ENCODE assay signal across 25 mouse cellular contexts in the genomic region with DNA sequence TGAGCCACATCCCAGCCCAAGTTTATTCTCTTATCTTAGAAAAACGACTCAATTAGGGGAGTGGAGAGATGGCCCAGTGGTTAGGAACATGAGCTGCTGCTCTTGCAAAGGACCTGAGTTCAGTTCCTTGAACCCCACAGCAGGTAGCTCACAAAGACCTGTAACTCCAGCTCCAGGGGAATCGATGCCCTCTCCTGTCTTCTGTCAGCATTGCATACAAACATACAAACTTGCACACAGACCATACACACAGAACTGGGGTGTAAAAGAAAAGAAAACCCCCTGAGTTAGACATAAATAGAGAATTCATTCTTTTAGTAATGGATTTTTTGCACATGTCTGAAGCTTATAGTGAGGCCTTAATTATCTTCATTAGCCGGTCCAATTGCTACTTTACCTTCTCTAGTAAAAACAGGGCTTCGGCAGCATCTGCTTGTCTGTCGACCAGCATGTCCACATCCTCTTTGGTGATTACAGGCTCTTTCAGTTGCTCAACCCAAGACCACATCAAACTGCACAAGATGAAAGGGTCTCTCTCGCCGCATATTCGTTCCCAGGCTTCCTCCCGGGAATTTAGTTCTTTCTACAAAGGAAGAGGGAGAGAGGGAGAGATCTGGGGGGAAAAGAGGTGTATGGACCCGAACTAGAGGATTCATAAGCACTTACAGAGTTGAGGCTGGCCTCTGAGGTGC. TPM values are rescaled to one million over a fixed set of nuclear protein-coding genes. Genes with fewer than 3 reads are reported as not detected.
A peak's percentile ranks its signal among the peaks of the same experiment; 100 is the strongest.
DNase-seq lines count a peak whose midpoint lies in the region; ATAC-seq and TF ChIP-seq lines count a peak whose summit lies in the region.
"Had no signal": no experiment of that assay in that cellular context is flagged by ENCODE, and none has a peak within 500 bp of the region (broad histone marks: within the 10 kb centered on the region; RNA-seq: fewer than 3 reads in every experiment).

No protein-coding gene starts in this region.

- peaks cover 8% of the 10 kb centered on the region for H3K4me1 ChIP-seq in heart, embryonic 12.5 days (replicated peaks)
- H3K4me1 ChIP-seq: embryonic facial prominence, embryonic 10.5 days; forebrain, embryonic 15.5 days; limb, embryonic 13.5 days; liver, embryonic 15.5 days; neural tube, embryonic 12.5 days had no signal

- DNase-seq in heart, adult 11 months: peak; percentile 33
- DNase-seq in left cerebral cortex, adult 2 months (ENCODE audit: extremely low spot score in 1 of 2, low spot score in 2 of 2): no peak
- no peak for DNase-seq in left cerebral cortex, adult 9 months (ENCODE audit: low spot score in 2 of 2)
- peak; percentile 26 for DNase-seq in A20 (ENCODE audit: low read depth, low spot score)
- no peak for DNase-seq in urinary bladder, adult 18-20 months (ENCODE audit: low spot score in 2 of 2)
- DNase-seq: adrenal gland, postnatal 25 days; cerebellum, adult 9-10 months; gastrocnemius, postnatal 14 days; heart, postnatal 4 days; lung, postnatal 14 days; midbrain, embryonic 14.5 days; retina, postnatal 1 day; right cerebral cortex, postnatal 25 days; spleen, adult 18-20 months; thymus, postnatal 36 days had no signal

- intact Hi-C loops in left cerebral cortex, adult 2 months (cut with DNase I): no loop called here

- no peaks in the 10 kb centered on the region for H3K9me3 ChIP-seq in heart, embryonic 12.5 days (replicated peaks)
- H3K9me3 ChIP-seq: embryonic facial prominence, embryonic 10.5 days; forebrain, embryonic 15.5 days; limb, embryonic 13.5 days; liver, embryonic 15.5 days; megakaryocyte, embryonic 14.5 days; neural tube, embryonic 12.5 days had no signal

- peaks cover 5% of the 10 kb centered on the region for H3K36me3 ChIP-seq in heart, embryonic 12.5 days
- H3K36me3 ChIP-seq: liver, embryonic 15.5 days had no signal

- WGBS in heart, embryonic 12.5 days: 67% methylated on average over 10 of the region's 10 CpGs

- no peak overlapping the region for H3K9ac ChIP-seq in heart, embryonic 12.5 days
- H3K9ac ChIP-seq: forebrain, embryonic 15.5 days; hindbrain, embryonic 14.5 days; limb, embryonic 13.5 days; liver, embryonic 15.5 days; neural tube, embryonic 12.5 days had no signal

- H3K4me2 ChIP-seq in heart, embryonic 12.5 days: no peak overlapping the region
- H3K4me2 ChIP-seq: forebrain, embryonic 15.5 days; hindbrain, embryonic 14.5 days; limb, embryonic 13.5 days; liver, embryonic 15.5 days; neural tube, embryonic 12.5 days had no signal

- peak; percentile 22 for TF ChIP-seq CTCF in left cerebral cortex, adult 2 months (IDR thresholded peaks at IDR 0.05)

- no peak overlapping the region for H3K27ac ChIP-seq in heart, embryonic 12.5 days (ENCODE audit: poor library complexity, severe bottlenecking)
- no peak overlapping the region for H3K27ac ChIP-seq in left cerebral cortex, adult 2 months
- H3K27ac ChIP-seq: embryonic facial prominence, embryonic 10.5 days; forebrain, embryonic 15.5 days; hindbrain, embryonic 14.5 days; limb, embryonic 13.5 days; liver, embryonic 15.5 days; neural tube, embryonic 12.5 days had no signal

- ATAC-seq in heart, embryonic 12.5 days (ENCODE audit: insufficient number of reproducible peaks, low FRiP score): no peak
- ATAC-seq in common myeloid progenitor, adult 5-6 weeks (replicated peaks; ENCODE audit: low read depth, poor library complexity, severe bottlenecking): 0 out of 2 replicates have a peak, but pooled peaks have one; percentile 45
- no peak for ATAC-seq in activated CD4-positive, CD25-positive, alpha-beta regulatory T cell, adult 4 months
- ATAC-seq: forebrain, embryonic 15.5 days had no signal

- H3K4me3 ChIP-seq in heart, embryonic 12.5 days: no peak overlapping the region
- H3K4me3 ChIP-seq in left cerebral cortex, adult 2 months: no peak overlapping the region
- H3K4me3 ChIP-seq: embryonic facial prominence, embryonic 10.5 days; forebrain, embryonic 15.5 days; limb, embryonic 13.5 days; liver, embryonic 15.5 days; megakaryocyte, embryonic 14.5 days; neural tube, embryonic 12.5 days had no signal

- H3K27me3 ChIP-seq in heart, embryonic 12.5 days (replicated peaks): no peaks in the 10 kb centered on the region
- H3K27me3 ChIP-seq: forebrain, embryonic 15.5 days; limb, embryonic 13.5 days; liver, embryonic 15.5 days; neural tube, embryonic 12.5 days had no signal

RNA-seq across cellular contexts. Expression of a gene that starts 42.6 kb away (rescaled TPM):
- 6.8 and 7.7 TPM in 2 replicates for polyA plus RNA-seq in heart, embryonic 12.5 days (2016; fragmentation: Nextera tagmentation; extraction: Ambion mirVana)
- 10 to 100 TPM; 22.9 to 28.5 TPM for total RNA-seq in left cerebral cortex, adult 2 months (2021)
- total RNA-seq in common myeloid progenitor, adult 5-6 weeks (2017): 3.4 and 4.1 TPM in 2 replicates
- under 1 TPM; 0.22 to 0.50 TPM for polyA plus RNA-seq in activated CD4-positive, CD25-positive, alpha-beta regulatory T cell, adult 4 months (2017; shearing (Covaris generic))

Comparison
In these comparisons a context has a peak if more than half of its experiments do, and no peak if none do; other contexts are left out.
1. DNase-seq: peak in heart, adult 11 months (single experiment) and A20 (single experiment); none in left cerebral cortex, adult 2 months (0 of 2), left cerebral cortex, adult 9 months (0 of 2) and urinary bladder, adult 18-20 months (0 of 2).